In the genomic region with DNA sequence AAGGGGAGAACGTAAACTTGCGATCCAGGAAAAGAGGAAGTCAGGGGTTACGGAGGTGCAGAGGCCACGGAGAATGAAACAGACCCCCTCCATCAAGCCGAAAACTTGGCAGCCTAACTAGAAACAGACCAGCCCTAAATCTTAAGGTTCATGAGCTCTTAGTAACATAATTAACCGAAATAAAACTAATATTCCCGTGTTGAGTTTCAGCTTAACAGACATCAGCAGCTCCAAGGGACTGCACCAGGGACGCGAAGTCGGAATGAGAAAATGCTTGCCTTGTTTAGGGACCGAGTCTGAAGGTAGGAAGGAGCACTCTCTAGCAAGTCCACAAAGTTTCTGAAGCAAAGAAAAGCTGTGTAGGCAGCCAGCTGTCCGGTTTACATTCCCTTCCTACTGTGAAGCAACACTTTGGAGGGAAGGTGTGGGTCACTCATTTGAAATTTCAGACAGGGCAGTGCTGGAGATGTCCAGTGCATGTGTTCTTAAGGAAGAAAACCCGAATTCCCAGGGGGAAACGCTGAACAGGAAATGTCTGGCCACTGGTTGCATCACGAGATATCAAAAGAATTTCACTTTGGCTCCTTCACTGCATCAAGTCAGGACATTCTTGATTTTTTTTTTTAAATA, we compare ENCODE assay signal across 8 mouse cellular contexts.
DNase-seq lines count a peak whose midpoint lies in the region; ATAC-seq and TF ChIP-seq lines count a peak whose summit lies in the region.

No protein-coding gene starts in this region.

- no peak for TF ChIP-seq CTCF in liver, postnatal 0 days (IDR thresholded peaks at IDR 0.05; ENCODE audit: low read depth)

- no peak overlapping the region for H3K27ac ChIP-seq in intestine, embryonic 15.5 days
- no peak overlapping the region for H3K27ac ChIP-seq in liver, postnatal 0 days (ENCODE audit: low read depth)

- H3K9me3 ChIP-seq in intestine, embryonic 15.5 days: no peaks in the 10 kb centered on the region
- no peaks in the 10 kb centered on the region for H3K9me3 ChIP-seq in liver, postnatal 0 days (ENCODE audit: low read length)

- no peak overlapping the region for H3K4me3 ChIP-seq in intestine, embryonic 15.5 days (replicated peaks)
- H3K4me3 ChIP-seq in liver, postnatal 0 days (ENCODE audit: low read depth, low read length): no peak overlapping the region

- 0 out of 2 replicates have a peak, but pooled peaks cover 4% of the 10 kb centered on the region for H3K4me1 ChIP-seq in intestine, embryonic 15.5 days (replicated peaks)
- H3K4me1 ChIP-seq in liver, postnatal 0 days (ENCODE audit: insufficient read depth): no peaks in the 10 kb centered on the region

- no peak overlapping the region for H3K9ac ChIP-seq in intestine, embryonic 15.5 days
- H3K9ac ChIP-seq in liver, postnatal 0 days (replicated peaks): no peak overlapping the region

- H3K27me3 ChIP-seq in intestine, embryonic 15.5 days (replicated peaks): 0 out of 2 replicates have a peak, but pooled peaks cover 2% of the 10 kb centered on the region
- H3K27me3 ChIP-seq in liver, postnatal 0 days (ENCODE audit: insufficient read depth, low read length): no peaks in the 10 kb centered on the region

- WGBS in intestine, embryonic 15.5 days: 30% methylated on average over 15 of the region's 15 CpGs
- WGBS in liver, postnatal 0 days (ENCODE audit: insufficient replicate concordance): 13% methylated on average over 15 of the region's 15 CpGs

- peak; percentile 81 for DNase-seq in adipocyte (ENCODE audit: low spot score)
- peak; percentile 82 for DNase-seq in forelimb bud, embryonic 11.5 days (ENCODE audit: low read depth, low spot score)
- no peak for DNase-seq in liver, postnatal 0 days
- DNase-seq in cerebellum, postnatal 10 days: no peak
- no peak for DNase-seq in thymus, postnatal 25 days
- no peak for DNase-seq in thymus, postnatal 10 days (ENCODE audit: low spot score in 2 of 2)
- DNase-seq in spleen, postnatal 36 days (ENCODE audit: low spot score in 2 of 2): no peak

- H3K4me2 ChIP-seq in intestine, embryonic 15.5 days (replicated peaks): peak overlapping the region; percentile 41
- H3K4me2 ChIP-seq in liver, postnatal 0 days (ENCODE audit: low read depth, low read length): peak overlapping the region; percentile 49

- TF ChIP-seq EP300 in liver, postnatal 0 days (IDR thresholded peaks at IDR 0.05; ENCODE audit: low read depth): no peak

- no peaks in the 10 kb centered on the region for H3K36me3 ChIP-seq in intestine, embryonic 15.5 days
- no peaks in the 10 kb centered on the region for H3K36me3 ChIP-seq in liver, postnatal 0 days (replicated peaks; ENCODE audit: insufficient read depth, low read length)

- ATAC-seq in intestine, embryonic 15.5 days: no peak
- ATAC-seq in liver, postnatal 0 days: no peak

Comparison
In these comparisons a context has a peak if more than half of its experiments do, and no peak if none do; other contexts are left out.
1. DNase-seq: peak in adipocyte (single experiment) and forelimb bud, embryonic 11.5 days (single experiment); none in liver, postnatal 0 days (single experiment), cerebellum, postnatal 10 days (0 of 2), thymus, postnatal 25 days (single experiment), thymus, postnatal 10 days (0 of 2) and spleen, postnatal 36 days (0 of 2).